8 mouse cellular contexts compared by ENCODE assay signal in the genomic region with DNA sequence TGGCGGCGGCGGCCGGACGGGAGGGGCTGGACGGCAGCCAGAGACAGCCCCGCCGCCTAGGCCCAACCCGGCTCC. TPM values are rescaled to one million over a fixed set of nuclear protein-coding genes. Genes with fewer than 3 reads are reported as not detected.
DNase-seq lines count a peak whose midpoint lies in the region; ATAC-seq lines count a peak whose summit lies in the region.

A gene (minus strand): TSS at position 69 of the 75 bp plus-strand sequence.

- no peak for DNase-seq in left cerebral cortex, adult 18-20 months (ENCODE audit: low spot score in 2 of 2)
- DNase-seq in left cerebral cortex, adult 9 months (ENCODE audit: low spot score in 2 of 2), result no peak
- DNase-seq in heart, embryonic 10.5 days (ENCODE audit: low spot score), result no peak
- DNase-seq in layer of hippocampus, postnatal 36 days, result no peak
- no peak for DNase-seq in right cerebral cortex, adult 18-20 months
- no peak for DNase-seq in retina, embryonic 14.5 days (ENCODE audit: low spot score)

- H3K27me3 ChIP-seq in heart, embryonic 10.5 days (ENCODE audit: insufficient read depth, poor library complexity, severe bottlenecking), result no peaks in the 10 kb centered on the region
- no peaks in the 10 kb centered on the region for H3K27me3 ChIP-seq in midbrain, embryonic 16.5 days (ENCODE audit: control insufficient read depth, insufficient read depth, low read depth, low read length)

- H3K9ac ChIP-seq in midbrain, embryonic 16.5 days (ENCODE audit: low read depth, low read length), result peak within 1 kb of the TSS; percentile 89

- peaks cover 32% of the 10 kb centered on the region for H3K4me1 ChIP-seq in heart, embryonic 10.5 days
- H3K4me1 ChIP-seq in midbrain, embryonic 16.5 days (ENCODE audit: control insufficient read depth, insufficient read depth, low read length), result peaks cover 25% of the 10 kb centered on the region

- no peaks in the 10 kb centered on the region for H3K9me3 ChIP-seq in heart, embryonic 10.5 days
- H3K9me3 ChIP-seq in midbrain, embryonic 16.5 days (replicated peaks; ENCODE audit: control insufficient read depth, low read length, poor library complexity, severe bottlenecking), result no peaks in the 10 kb centered on the region

- H3K4me2 ChIP-seq in midbrain, embryonic 16.5 days (ENCODE audit: low read length), result peak within 1 kb of the TSS; percentile 95

- H3K27ac ChIP-seq in heart, embryonic 10.5 days, result peak within 1 kb of the TSS; percentile 96
- H3K27ac ChIP-seq in midbrain, embryonic 16.5 days (ENCODE audit: low read length), result peak within 1 kb of the TSS; percentile 82

- ATAC-seq in common myeloid progenitor, adult 5-6 weeks (replicated peaks; ENCODE audit: low read depth, poor library complexity, severe bottlenecking), result no peak
- ATAC-seq in midbrain, embryonic 16.5 days, result no peak

- WGBS in heart, embryonic 10.5 days, result 0% methylated on average over 9 of the region's 9 CpGs
- WGBS in midbrain, embryonic 16.5 days, result 3% methylated on average over 5 of the region's 9 CpGs

- H3K36me3 ChIP-seq in heart, embryonic 10.5 days, result peaks cover 24% of the 10 kb centered on the region
- H3K36me3 ChIP-seq in midbrain, embryonic 16.5 days (ENCODE audit: control insufficient read depth, insufficient read depth, low read length), result 0 out of 2 replicates have a peak, but pooled peaks cover 3% of the 10 kb centered on the region

- H3K4me3 ChIP-seq in heart, embryonic 10.5 days, result peak within 1 kb of the TSS; percentile 98
- H3K4me3 ChIP-seq in midbrain, embryonic 16.5 days (ENCODE audit: low read depth, low read length), result peak within 1 kb of the TSS; percentile 97

RNA-seq across cellular contexts. Expression of the gene that starts here (rescaled TPM):
- total RNA-seq in left cerebral cortex, adult 18-20 months (2021), result 100 to 1,000 TPM; 178 to 186 TPM
- 81.5 and 84.3 TPM in 2 replicates for total RNA-seq in common myeloid progenitor, adult 5-6 weeks (2017)
- 72.6 TPM in 2 replicates for polyA plus RNA-seq in heart, embryonic 10.5 days (2016; fragmentation: Nextera tagmentation; extraction: Ambion mirVana)
- 100 to 1,000 TPM; 136 to 150 TPM for total RNA-seq in layer of hippocampus, postnatal 36 days (2021)
- polyA plus RNA-seq in midbrain, embryonic 16.5 days (2015; fragmentation: Nextera tagmentation; extraction: Ambion mirVana), result 95.5 and 97.2 TPM in 2 replicates
